Mouse (Mus musculus): ENCODE measurements around the gene Armc7.

DNA sequence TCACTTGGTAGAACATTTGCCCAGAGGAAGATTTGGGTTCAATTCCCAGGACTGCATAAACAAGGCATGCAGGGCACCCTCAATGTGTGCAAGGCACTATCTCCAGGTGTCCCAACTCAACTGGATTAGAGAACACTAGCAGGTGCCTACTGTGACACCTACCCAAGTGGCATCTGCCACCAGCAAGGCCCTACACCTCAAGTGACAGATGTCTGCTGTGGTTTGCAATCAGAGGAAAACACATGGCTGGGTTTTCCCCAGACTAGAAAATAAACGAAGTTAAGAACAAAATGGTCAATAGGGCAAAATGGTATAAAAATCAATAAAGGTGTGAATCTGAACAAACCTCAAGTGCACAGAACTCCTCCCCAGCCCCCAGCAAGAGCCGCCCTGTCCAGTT lies 32.6 kb downstream of the Armc7 start:
- TF ChIP-seq CTCF (IDR thresholded peaks at IDR 0.05) (no peak), EP300 (IDR thresholded peaks at IDR 0.05) (no peak)

Measured in lung, postnatal 0 days (tissue).